Mouse (Mus musculus): ENCODE data around the gene Cops7b.

DNA sequence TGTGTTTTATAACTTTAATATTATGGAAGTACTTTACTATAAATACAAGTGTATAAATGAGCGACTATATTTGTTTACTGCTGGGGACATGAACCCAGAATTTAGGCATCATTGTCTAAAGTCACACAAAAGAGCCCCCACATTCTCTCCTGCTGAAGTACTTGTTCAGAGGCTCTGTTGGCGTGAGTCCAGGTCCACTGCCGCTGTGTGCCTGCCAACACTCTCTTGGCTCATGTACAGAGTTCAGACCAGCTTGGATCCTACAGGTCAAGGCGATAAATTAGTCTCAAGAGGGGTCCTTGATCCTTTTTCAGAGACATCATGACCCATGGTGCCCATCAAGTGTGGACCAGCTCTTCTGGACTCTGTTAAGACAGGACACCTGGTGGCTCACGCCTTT lies 74.4 kb downstream of the Cops7b start:
- TF ChIP-seq CTCF (IDR thresholded peaks at IDR 0.05; ENCODE audit: borderline replicate concordance, control insufficient read depth, extremely low read depth, insufficient read depth, low read length, poor library complexity), result no peak
- TF ChIP-seq POLR2A (IDR thresholded peaks at IDR 0.05; ENCODE audit: control insufficient read depth, extremely low read depth, insufficient read depth, low read length, poor library complexity), result no peak
